Mouse (Mus musculus): ENCODE measurements at regions not wholly inside any gene's neighbourhood (a gene's known extent, or its start where the extent isn't known, plus 50 kb on each side); places are given as distances from the start of the nearest gene placed in this dataset.

DNA sequence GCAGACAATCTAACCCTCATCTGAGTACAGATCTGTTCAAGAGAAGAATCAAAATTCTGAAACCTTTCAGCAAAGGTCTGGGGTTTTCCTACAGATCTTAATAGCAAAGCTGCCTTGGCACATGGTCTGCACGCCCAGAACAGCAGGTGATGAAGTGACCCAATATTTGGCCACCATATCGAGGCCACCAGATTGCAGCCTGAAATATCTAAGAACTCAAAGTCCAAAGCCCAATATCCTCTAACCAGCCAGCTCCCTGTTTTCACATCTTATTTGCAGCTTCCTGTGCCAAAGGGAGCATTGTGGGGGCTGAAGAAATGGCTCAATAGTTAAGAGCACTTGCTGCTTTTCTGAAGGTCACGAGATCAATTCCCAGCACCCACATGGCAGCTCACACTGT, 52.8 kb upstream of the Rgs7 start:
- CTCF ChIA-PET, result interaction anchor here in 2 of 4 experiments (0.6 to 1.0 kb wide), 3 partner anchors 10 to 379 kb away, joined by 3 read pairs; no protein-coding TSS in a partner anchor
- POLR2A ChIA-PET, result no interaction called here

Data from embryonic stem cell, embryonic (primary cell).